Mouse (Mus musculus): ENCODE results near the gene Mknk1.

Gene Mknk1

GRCm38 (mm10) chr4:115838696-115839641 lies at the start of gene Mknk1:
Gene Mknk1, plus strand, starts transcription at chr4:115839198.
- peak; percentile 90 for DNase-seq

- DNase-seq, result no peak
Observed at GRCm38 (mm10) chr4:115790864-115791263, 48.1 kb upstream of the Mknk1 start.

- no peak for DNase-seq
Observed at GRCm38 (mm10) chr4:115795360-115795759, 43.6 kb upstream of the Mknk1 start.

GRCm38 (mm10) chr4:115799981-115800380 lies 39.0 kb upstream of the Mknk1 start:
- no peak for DNase-seq

- no peak for DNase-seq
Observed at GRCm38 (mm10) chr4:115812326-115812725, 26.7 kb upstream of the Mknk1 start.

- no peak for DNase-seq
Observed at GRCm38 (mm10) chr4:115815606-115816005, 23.4 kb upstream of the Mknk1 start.

- no peak for DNase-seq
Observed at GRCm38 (mm10) chr4:115820199-115820598, 18.8 kb upstream of the Mknk1 start.

- no peak for DNase-seq
Observed at GRCm38 (mm10) chr4:115820944-115821343, 18.1 kb upstream of the Mknk1 start.

- no peak for DNase-seq
Observed at GRCm38 (mm10) chr4:115821431-115821830, 17.6 kb upstream of the Mknk1 start.

GRCm38 (mm10) chr4:115821928-115822327 lies 17.1 kb upstream of the Mknk1 start:
- no peak for DNase-seq

GRCm38 (mm10) chr4:115824178-115824577 lies 14.8 kb upstream of the Mknk1 start:
- DNase-seq, result no peak

- DNase-seq, result no peak
Observed at GRCm38 (mm10) chr4:115825271-115825670, 13.7 kb upstream of the Mknk1 start.

- no peak for DNase-seq
Observed at GRCm38 (mm10) chr4:115827066-115827465, 11.9 kb upstream of the Mknk1 start.

GRCm38 (mm10) chr4:115827535-115827887 lies 11.5 kb upstream of the Mknk1 start:
- no peak for DNase-seq

GRCm38 (mm10) chr4:115827888-115828571 lies 11.0 kb upstream of the Mknk1 start, which contains the start of gene Mob3c:
Gene Mob3c, plus strand, starts transcription at chr4:115828092.
- peak; percentile 57 for DNase-seq

- DNase-seq, result no peak
Observed at GRCm38 (mm10) chr4:115828572-115828902, 10.5 kb upstream of the Mknk1 start.

GRCm38 (mm10) chr4:115830491-115830890 lies 8.5 kb upstream of the Mknk1 start:
- DNase-seq, result no peak

- no peak for DNase-seq
Observed at GRCm38 (mm10) chr4:115831221-115831620, 7.8 kb upstream of the Mknk1 start.

- no peak for DNase-seq
Observed at GRCm38 (mm10) chr4:115832040-115832439, 7.0 kb upstream of the Mknk1 start.

GRCm38 (mm10) chr4:115835576-115835975 lies 3.4 kb upstream of the Mknk1 start:
- DNase-seq, result no peak

GRCm38 (mm10) chr4:115838196-115838595 lies 802 bp upstream of the Mknk1 start:
- DNase-seq, result no peak

- no peak for DNase-seq
Observed at GRCm38 (mm10) chr4:115839956-115840355, 958 bp downstream of the Mknk1 start.

GRCm38 (mm10) chr4:115840842-115841241 lies 1.8 kb downstream of the Mknk1 start:
- no peak for DNase-seq

GRCm38 (mm10) chr4:115846656-115847055 lies 7.7 kb downstream of the Mknk1 start:
- no peak for DNase-seq
